Mouse (Mus musculus) CD4-positive, CD25-positive, alpha-beta regulatory T cell (primary cell): ENCODE results near the gene Actn4. TPM values are rescaled to one million over a fixed set of nuclear protein-coding genes. Genes with fewer than 3 reads are reported as not detected.

Experiments
- polyA plus RNA-seq: library from polyadenylated mRNA; unstranded; fragments of 100-300 nt; shearing (Covaris generic); gene quantifications from one replicate; pipeline ENCODE4 v1.2.1, GENCODE M21; 2017

The Actn4 gene
- polyA plus RNA-seq, result 301 TPM

GRCm38 (mm10) chr7:28961927-28962670 lies at the start of gene Actn4:
TSS of gene Actn4 (minus strand) at chr7:28962340.

DNA sequence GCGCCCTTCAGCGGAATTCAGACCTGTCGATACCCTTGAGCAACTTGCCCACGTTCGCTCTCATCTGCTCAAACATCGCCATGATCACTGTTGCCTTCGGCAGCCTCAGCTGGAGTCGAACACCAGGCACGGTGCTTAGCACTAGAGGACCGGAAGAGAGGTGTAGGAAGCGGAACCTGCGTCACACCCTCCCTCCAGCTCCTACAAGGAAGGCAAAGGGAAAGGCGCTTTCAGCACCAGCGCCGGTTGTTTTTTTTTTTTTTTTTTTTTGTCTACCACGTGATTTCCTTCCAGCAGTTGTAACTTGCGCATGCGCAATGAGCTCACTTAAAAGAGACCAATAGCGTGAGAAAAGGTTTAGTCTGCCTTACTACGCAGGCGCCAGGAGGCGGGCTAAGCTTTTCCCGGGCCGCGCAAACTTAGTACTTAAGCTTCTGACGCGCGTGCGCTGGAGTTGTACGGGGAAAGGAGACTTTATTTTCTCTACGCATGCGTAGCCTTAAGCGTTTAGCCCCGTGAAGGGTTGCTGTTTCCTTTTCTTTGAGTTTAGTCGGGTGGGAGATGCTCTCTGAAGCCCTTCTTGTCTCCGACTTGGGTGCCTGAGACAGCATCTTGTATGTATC lies 19.6 kb upstream of the Actn4 start, which contains the start of the genes Eif3k and Map4k1:
Eif3k (minus strand) TSS at position 214 of the 623 bp plus-strand sequence.
Map4k1 (plus strand) TSS at position 400 of the 623 bp plus-strand sequence.

GRCm38 (mm10) chr7:28881199-28881598 lies 80.9 kb downstream of the Actn4 start, which contains the start of gene Capn12:
TSS of gene Capn12 (plus strand) at chr7:28881422.

DNA sequence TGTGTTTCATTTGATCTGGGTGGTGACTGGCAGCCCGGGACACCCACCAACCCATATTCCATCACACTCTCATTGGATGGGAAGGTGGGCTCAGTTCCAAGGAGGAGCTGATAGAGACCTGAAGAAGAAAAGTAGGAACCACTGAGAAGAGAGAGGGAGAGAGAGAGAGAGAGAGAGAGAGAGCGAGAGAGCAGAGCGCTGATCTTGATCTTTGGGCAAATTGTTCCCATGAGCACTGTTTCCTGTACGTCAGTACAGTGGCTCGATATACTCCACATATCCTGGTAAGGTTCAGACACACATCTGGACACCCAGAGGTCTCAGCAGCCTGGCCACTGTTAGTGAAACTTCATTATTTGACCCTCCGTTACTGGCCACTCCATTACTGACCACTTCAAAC lies 98.6 kb downstream of the Actn4 start, which contains the start of gene Lgals7:
Lgals7 (plus strand) TSS at position 314 of the 400 bp plus-strand sequence.

Other genes with a start within 250 kb of the Actn4 start
- gene Fbxo17, start 245.5 kb downstream of the Actn4 start, polyA plus RNA-seq, result 22.9 TPM
- 93.4 TPM for gene Mrps12, start 220.5 kb downstream of the Actn4 start, polyA plus RNA-seq
- 20.1 TPM for gene Sars2, start 220.3 kb downstream of the Actn4 start, polyA plus RNA-seq
- not detected for gene Ccer2, start 206.2 kb downstream of the Actn4 start, polyA plus RNA-seq
- gene Sirt2, start 195.6 kb downstream of the Actn4 start, polyA plus RNA-seq, result 83.6 TPM
- gene Nfkbib, start 194.8 kb downstream of the Actn4 start, polyA plus RNA-seq, result 96.6 TPM
- 275 TPM for gene Rinl, start 173.4 kb downstream of the Actn4 start, polyA plus RNA-seq
- gene Hnrnpl, start 153.8 kb downstream of the Actn4 start, polyA plus RNA-seq, result 300 TPM
- 196 TPM for gene Ech1, start 137.1 kb downstream of the Actn4 start, polyA plus RNA-seq
- 22.8 TPM for gene Lgals4, start 128.5 kb downstream of the Actn4 start, polyA plus RNA-seq
- gene Lgals7, start 98.5 kb downstream of the Actn4 start, polyA plus RNA-seq, result 1.3 TPM
- 0.25 TPM for gene Capn12, start 80.9 kb downstream of the Actn4 start, polyA plus RNA-seq
- gene Eif3k, start 19.5 kb upstream of the Actn4 start, polyA plus RNA-seq, result 330 TPM
- gene Map4k1, start 19.7 kb upstream of the Actn4 start, polyA plus RNA-seq, result 167 TPM
- gene Ryr1, start 162.8 kb upstream of the Actn4 start, polyA plus RNA-seq, result 0.02 TPM
- gene Rasgrp4, start 172.5 kb upstream of the Actn4 start, polyA plus RNA-seq, result 2.0 TPM
- gene Fam98c, start 193.9 kb upstream of the Actn4 start, polyA plus RNA-seq, result 76.0 TPM
- gene Ggn, start 207.9 kb upstream of the Actn4 start, polyA plus RNA-seq, result 0.23 TPM
- gene Spred3, start 208.1 kb upstream of the Actn4 start, polyA plus RNA-seq, result 0.16 TPM
- gene Psmd8, start 218.4 kb upstream of the Actn4 start, polyA plus RNA-seq, result 243 TPM